ENCODE assay signal across 8 mouse cellular contexts in the genomic region with DNA sequence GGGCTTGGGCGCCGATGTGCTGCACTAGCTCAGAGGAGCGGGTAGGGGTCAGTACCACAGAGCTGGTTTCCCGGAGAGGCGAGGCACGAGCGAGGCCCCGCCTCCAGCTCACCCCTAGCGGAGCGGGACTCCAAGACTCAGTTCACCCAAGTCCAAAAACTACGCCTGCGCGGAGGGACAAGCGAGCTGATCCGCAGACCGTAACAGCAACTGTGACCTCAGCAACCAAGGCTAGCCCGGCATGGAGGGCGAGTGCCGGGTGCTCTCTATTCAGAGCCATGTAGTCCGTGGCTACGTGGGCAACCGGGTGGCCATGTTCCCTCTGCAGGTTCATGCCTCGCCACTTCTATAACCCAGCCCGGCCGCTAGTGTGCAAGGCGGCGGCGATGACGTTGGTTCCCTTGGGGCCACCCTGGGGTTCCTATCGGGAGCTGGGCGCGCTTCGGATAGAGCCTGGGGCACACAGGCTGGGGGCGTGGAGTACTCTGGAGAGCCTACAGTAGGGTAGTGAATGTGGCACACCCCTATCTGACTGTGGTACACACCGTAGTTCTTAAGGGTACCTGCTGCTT. TPM values are rescaled to one million over a fixed set of nuclear protein-coding genes. Genes with fewer than 3 reads are reported as not detected.
DNase-seq lines count a peak whose midpoint lies in the region; ATAC-seq and TF ChIP-seq lines count a peak whose summit lies in the region.

No protein-coding gene starts in this region.

- peaks cover 0 to 2% of the 10 kb centered on the region in 2 experiments; a peak in 1 of 4 replicates for H3K4me1 ChIP-seq in ES-E14 (ENCODE audit: control insufficient read depth in 2 of 2, insufficient read depth in 2 of 2, low read length in 2 of 2, poor library complexity in 1 of 2)
- H3K4me1 ChIP-seq in heart, postnatal 0 days (ENCODE audit: control insufficient read depth, insufficient read depth) = peaks cover 6% of the 10 kb centered on the region; the same call in 1 of the 2 replicates

- no peak for TF ChIP-seq EP300 in heart, postnatal 0 days (IDR thresholded peaks at IDR 0.05; ENCODE audit: low read depth)

- peak; percentile 25; the same call in 1 of the 2 replicates for TF ChIP-seq CTCF in heart, postnatal 0 days (IDR thresholded peaks at IDR 0.05; ENCODE audit: low read depth)

- DNase-seq in CD4-positive helper T cell, adult 2 months (ENCODE audit: low read depth, low spot score) = peak; percentile 87
- DNase-seq in ES-E14 (ENCODE audit: low read depth, low spot score) = peak; percentile 83
- peak; percentile 92 for DNase-seq in embryo, embryonic 11 days
- peak; percentile 41 for DNase-seq in heart, postnatal 0 days (ENCODE audit: low spot score)
- peak; percentile 68 to 82 for DNase-seq in kidney, postnatal 25 days
- DNase-seq in splenic B cell, adult 2 months (ENCODE audit: low read depth, low spot score) = peak; percentile 88
- no peak for DNase-seq in left cerebral cortex, adult 9 months (ENCODE audit: low spot score in 2 of 2)

- H3K9me3 ChIP-seq in ES-E14 (ENCODE audit: control insufficient read depth, insufficient read depth, low read depth, low read length) = no peaks in the 10 kb centered on the region
- H3K9me3 ChIP-seq in heart, postnatal 0 days (replicated peaks; ENCODE audit: control insufficient read depth, low read length) = no peaks in the 10 kb centered on the region

- in situ Hi-C loops in ES-E14 (cut with MboI; ENCODE audit: low sequenced_read_pairs in 2 of 2, unreplicated experiment in 2 of 2) = no loop called here

- no peak overlapping the region for H3K27ac ChIP-seq in ES-E14 (ENCODE audit: insufficient read depth, low read depth, low read length, poor library complexity, severe bottlenecking)
- H3K27ac ChIP-seq in heart, postnatal 0 days (ENCODE audit: low read depth) = no peak overlapping the region

- peak overlapping the region; percentile 55 to 78 for H3K4me3 ChIP-seq in ES-E14 (ENCODE audit: insufficient read depth in 1 of 2, low read depth in 1 of 2, low read length in 2 of 2, poor library complexity in 1 of 2, severe bottlenecking in 1 of 2)
- H3K4me3 ChIP-seq in heart, postnatal 0 days (ENCODE audit: low read depth, low read length) = peak overlapping the region; percentile 52

- H3K4me2 ChIP-seq in heart, postnatal 0 days (ENCODE audit: low read depth, low read length) = peak overlapping the region; percentile 87

- H3K27me3 ChIP-seq in heart, postnatal 0 days (ENCODE audit: control insufficient read depth, insufficient read depth, low read length) = peaks cover 12% of the 10 kb centered on the region; the same call in 1 of the 2 replicates
- H3K27me3 ChIP-seq in splenic B cell, adult 2 months (ENCODE audit: control insufficient read depth, insufficient read depth, low read length, poor library complexity, severe bottlenecking) = no peaks in the 10 kb centered on the region

- ATAC-seq in heart, postnatal 0 days (ENCODE audit: insufficient read depth, low read depth) = peak; percentile 91
- peak; percentile 95 for ATAC-seq in megakaryocyte-erythroid progenitor cell, adult 5-6 weeks (replicated peaks; ENCODE audit: low FRiP score, low TSS enrichment, poor library complexity, severe bottlenecking)

- H3K9ac ChIP-seq in ES-E14 (ENCODE audit: insufficient read depth, low read depth, low read length, poor library complexity, severe bottlenecking) = peak overlapping the region; percentile 49
- no peak overlapping the region; the same call in none of the 2 replicates for H3K9ac ChIP-seq in heart, postnatal 0 days (replicated peaks; ENCODE audit: low read depth, low read length)

- H3K36me3 ChIP-seq in ES-E14 (ENCODE audit: control insufficient read depth, insufficient read depth, low read length, poor library complexity, severe bottlenecking) = no peaks in the 10 kb centered on the region
- H3K36me3 ChIP-seq in heart, postnatal 0 days (replicated peaks; ENCODE audit: control insufficient read depth, insufficient read depth, low read length) = no peaks in the 10 kb centered on the region
- H3K36me3 ChIP-seq in splenic B cell, adult 2 months (ENCODE audit: control insufficient read depth, insufficient read depth, low read length, poor library complexity, severe bottlenecking) = no peaks in the 10 kb centered on the region

- WGBS in heart, postnatal 0 days = 2% methylated on average over 35 of the region's 35 CpGs

TF ChIP-seq in ES-E14, 5 proteins besides CTCF, POLR2A, EP300 and RAD21:
- no peak for TF ChIP-seq MAFK (IDR thresholded peaks at IDR 0.05; ENCODE audit: insufficient read depth, low read depth, low read length)
- no peak for TF ChIP-seq ZC3H11A (IDR thresholded peaks at IDR 0.05; ENCODE audit: borderline replicate concordance, low read depth, low read length)
- no peak for TF ChIP-seq HCFC1 (IDR thresholded peaks at IDR 0.05; ENCODE audit: borderline replicate concordance, insufficient read depth, low read length)
- TF ChIP-seq ZNF384 (IDR thresholded peaks at IDR 0.05; ENCODE audit: low read depth, low read length) = no peak
- TF ChIP-seq CHD2 (IDR thresholded peaks at IDR 0.05; ENCODE audit: low read depth, low read length) = no peak

RNA-seq across cellular contexts. Expression of gene Pdxk, which starts 17.2 kb away (rescaled TPM):
- total RNA-seq in ES-E14 (2012; rRNA removed) = 10.1 and 10.3 TPM in 2 replicates
- 3.7 and 4.5 TPM in 2 replicates for total RNA-seq in heart, postnatal 0 days (2014; rRNA removed; ENCODE audit: low replicate concordance)
- 3.8 and 4.6 TPM in 2 replicates for polyA plus RNA-seq in heart, postnatal 0 days (2015; fragmentation: Nextera tagmentation; extraction: Ambion mirVana)
- 19.2 and 20.1 TPM in 2 replicates for total RNA-seq in megakaryocyte-erythroid progenitor cell, adult 5-6 weeks (2014; fragmentation: Nextera tagmentation)
- 8.5 and 16.1 TPM in 2 replicates for total RNA-seq in megakaryocyte-erythroid progenitor cell, adult 5-6 weeks (2017)

RNA-seq across cellular contexts. Expression of gene Olfr1358, which starts 35.2 kb away (rescaled TPM):
- total RNA-seq in ES-E14 (2012; rRNA removed) = not detected in 2 replicates
- not detected in 2 replicates for total RNA-seq in heart, postnatal 0 days (2014; rRNA removed; ENCODE audit: low replicate concordance)
- polyA plus RNA-seq in heart, postnatal 0 days (2015; fragmentation: Nextera tagmentation; extraction: Ambion mirVana) = not detected in 2 replicates
- total RNA-seq in megakaryocyte-erythroid progenitor cell, adult 5-6 weeks (2014; fragmentation: Nextera tagmentation) = not detected in 2 replicates
- not detected in 2 replicates for total RNA-seq in megakaryocyte-erythroid progenitor cell, adult 5-6 weeks (2017)

RNA-seq across cellular contexts. Expression of gene Cstb, which starts 56.5 kb away (rescaled TPM):
- total RNA-seq in ES-E14 (2012; rRNA removed) = 110 and 150 TPM in 2 replicates
- 21.8 and 99.5 TPM in 2 replicates for total RNA-seq in heart, postnatal 0 days (2014; rRNA removed; ENCODE audit: low replicate concordance)
- 149 and 153 TPM in 2 replicates for polyA plus RNA-seq in heart, postnatal 0 days (2015; fragmentation: Nextera tagmentation; extraction: Ambion mirVana)
- total RNA-seq in megakaryocyte-erythroid progenitor cell, adult 5-6 weeks (2014; fragmentation: Nextera tagmentation) = 55.3 and 72.9 TPM in 2 replicates
- total RNA-seq in megakaryocyte-erythroid progenitor cell, adult 5-6 weeks (2017) = 28.9 and 35.7 TPM in 2 replicates

Comparison
In these comparisons a context has a peak if more than half of its experiments do, and no peak if none do; other contexts are left out.
1. DNase-seq: peak in CD4-positive helper T cell, adult 2 months (single experiment), ES-E14 (single experiment), embryo, embryonic 11 days (single experiment), heart, postnatal 0 days (single experiment), kidney, postnatal 25 days (2 of 2) and splenic B cell, adult 2 months (single experiment); none in left cerebral cortex, adult 9 months (0 of 2).